Mouse (Mus musculus) kidney, embryonic 16.5 days (tissue): ENCODE measurements around the gene Cmtm6. TPM values are rescaled to one million over a fixed set of nuclear protein-coding genes. Genes with fewer than 3 reads are reported as not detected.

Source experiments
- ATAC-seq: fragments of 200-750 bp; cut with Nextera tagmentation; 2 replicates; pipeline ENCODE4 v1.8.0; 2017; ENCODE audit warnings: moderate TSS enrichment; ENCODE audit not compliant: low FRiP score, low TSS enrichment
- H3K27ac ChIP-seq: fragments of 300-500 bp; sonication (generic); 2 replicates; pipeline ENCODE4 v1.5.1; 2014; ENCODE audit warnings: low read length
- H3K27me3 ChIP-seq: fragments of 300-500 bp; sonication (generic); 2 replicates; pipeline ENCODE4 v1.6.1; 2014; ENCODE audit warnings: low read length, control low read depth, mixed read lengths; ENCODE audit not compliant: insufficient read depth
- H3K36me3 ChIP-seq: fragments of 300-500 bp; sonication (generic); 2 replicates; pipeline ENCODE4 v1.6.1; 2014; ENCODE audit warnings: low read length, control low read depth, mixed read lengths; ENCODE audit not compliant: insufficient read depth
- H3K4me1 ChIP-seq: fragments of 300-500 bp; sonication (generic); 2 replicates; pipeline ENCODE4 v1.6.1; 2014; ENCODE audit warnings: low read length, control low read depth, mixed read lengths; ENCODE audit not compliant: insufficient read depth
- H3K4me2 ChIP-seq: fragments of 300-500 bp; sonication (generic); replicated peaks from 2 replicates; pipeline ENCODE4 v1.6.1; 2014; ENCODE audit warnings: low read depth, low read length
- H3K4me3 ChIP-seq: fragments of 300-500 bp; sonication (generic); 2 replicates; pipeline ENCODE4 v1.5.1; 2014; ENCODE audit warnings: mild to moderate bottlenecking, low read length
- H3K9ac ChIP-seq: fragments of 300-500 bp; sonication (generic); replicated peaks from 2 replicates; pipeline ENCODE4 v1.6.1; 2014; ENCODE audit warnings: low read length
- H3K9me3 ChIP-seq: fragments of 300-500 bp; sonication (generic); 2 replicates; pipeline ENCODE4 v1.6.1; 2016; ENCODE audit warnings: low read length, control low read depth
- WGBS: fragments of 180-500 bp; shearing (Covaris S2); extraction: QIAGEN DNeasy Blood & Tissue Kit; methylation state at CpG from one replicate; pipeline ENCODE4 v1.1.7; 2014; 5-methylcytosine and 5-hydroxymethylcytosine counted together
- polyA plus RNA-seq: library from polyadenylated mRNA; unstranded; fragments of >200 nt; fragmentation: Nextera tagmentation; extraction: Ambion mirVana; gene quantifications from 2 replicates; pipeline ENCODE4 v1.2.1, GENCODE M21; 2015

The Cmtm6 gene
- polyA plus RNA-seq, 1 experiment from 2014 or later = 73.5 TPM

- peaks cover 53% of the 10 kb centered on the region for H3K4me1 ChIP-seq
- H3K9me3 ChIP-seq = peaks cover 2% of the 10 kb centered on the region; the same call in 1 of the 2 replicates
- 64% methylated on average over 6 of the region's 6 CpGs for WGBS
- H3K36me3 ChIP-seq = peaks cover 4% of the 10 kb centered on the region
- ATAC-seq = no peak
- no peaks in the 10 kb centered on the region for H3K27me3 ChIP-seq
- no peak overlapping the region for H3K9ac ChIP-seq
- 0 out of 2 replicates have a peak overlapping the region, but pooled peaks have one; percentile 9 for H3K27ac ChIP-seq
- H3K4me3 ChIP-seq = no peak overlapping the region
- H3K4me2 ChIP-seq = no peak overlapping the region
Observed at GRCm38 (mm10) chr9:114777178-114778046, 46.5 kb downstream of the Cmtm6 start.

DNA sequence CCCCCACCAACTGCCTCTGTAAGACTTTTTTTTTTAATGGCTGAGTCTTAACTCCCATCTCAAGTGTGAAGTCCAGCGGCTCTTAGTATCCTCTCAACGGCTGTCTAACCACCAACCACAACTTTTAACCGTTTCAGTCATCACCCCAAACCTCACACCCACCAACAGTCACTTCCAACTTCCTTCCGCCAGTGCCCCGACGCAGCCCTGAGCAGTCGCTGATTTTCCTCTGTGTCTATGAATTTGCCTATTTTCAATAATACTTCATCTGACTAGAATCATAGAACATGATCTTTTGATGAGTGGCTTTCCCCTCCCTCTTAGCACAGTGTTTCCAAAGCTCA, 47.1 kb downstream of the Cmtm6 start:
- Histone ChIP-seq H3K27ac (no peak overlapping the region), H3K9ac (no peak overlapping the region), H3K36me3 (no peaks in the 10 kb centered on the region), H3K4me3 (no peak overlapping the region), H3K9me3 (no peaks in the 10 kb centered on the region), H3K4me1 (peaks cover 53% of the 10 kb centered on the region), H3K27me3 (no peaks in the 10 kb centered on the region), H3K4me2 (no peak overlapping the region)
- WGBS = 67% methylated on average over 7 of the region's 7 CpGs
- ATAC-seq = no peak

- Histone ChIP-seq H3K36me3 (no peaks in the 10 kb centered on the region), H3K27me3 (no peaks in the 10 kb centered on the region), H3K27ac (no peak overlapping the region), H3K9ac (no peak overlapping the region), H3K4me2 (no peak overlapping the region), H3K4me3 (no peak overlapping the region), H3K4me1 (peaks cover 53% of the 10 kb centered on the region), H3K9me3 (no peaks in the 10 kb centered on the region)
- 86% methylated on average over 7 of the region's 7 CpGs for WGBS
- no peak for ATAC-seq
Observed at GRCm38 (mm10) chr9:114778877-114779276, 48.0 kb downstream of the Cmtm6 start.

DNA sequence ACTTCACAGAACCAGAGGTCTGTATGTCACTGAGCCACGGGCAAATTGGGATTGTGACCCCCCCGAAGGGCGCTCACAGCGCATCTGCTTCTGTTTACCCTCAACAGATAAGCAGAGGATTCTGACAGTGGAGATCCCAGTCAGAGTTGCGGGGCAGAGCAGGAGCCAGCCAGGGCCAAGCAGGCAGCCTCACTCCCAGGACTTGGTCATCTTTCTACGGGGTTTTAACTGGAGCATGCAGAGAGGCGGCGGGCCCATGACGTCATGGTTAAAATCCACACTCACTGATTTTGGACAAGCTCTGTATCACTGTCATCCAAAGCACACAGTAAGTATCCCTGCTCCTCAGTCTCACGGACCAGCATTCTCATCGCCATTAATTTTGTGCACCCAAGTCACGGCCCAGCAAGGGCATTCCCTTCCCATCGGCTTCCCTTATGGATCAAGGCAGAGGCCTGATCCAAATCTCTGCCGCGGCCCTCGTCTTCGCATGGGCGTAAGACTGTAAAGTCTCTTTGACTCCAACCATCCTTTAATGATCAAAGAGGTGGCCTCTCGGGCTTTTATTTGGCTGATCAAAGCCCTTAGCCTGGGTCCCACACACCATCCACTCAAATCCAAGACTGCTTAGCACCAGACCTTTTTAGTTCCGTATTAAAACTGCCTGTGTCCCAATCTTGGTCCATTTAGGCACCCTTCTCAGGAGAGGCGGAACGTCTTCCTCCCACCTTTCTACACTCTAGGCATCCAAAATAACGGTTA, 49.2 kb downstream of the Cmtm6 start:
- H3K27me3 ChIP-seq = no peaks in the 10 kb centered on the region
- H3K4me3 ChIP-seq = peak overlapping the region; percentile 70
- peaks cover 49% of the 10 kb centered on the region for H3K4me1 ChIP-seq
- WGBS = 27% methylated on average over 23 of the region's 23 CpGs
- H3K9ac ChIP-seq = peak overlapping the region; percentile 85
- ATAC-seq = no peak
- H3K4me2 ChIP-seq = peak overlapping the region; percentile 93
- no peaks in the 10 kb centered on the region for H3K36me3 ChIP-seq
- H3K9me3 ChIP-seq = no peaks in the 10 kb centered on the region
- H3K27ac ChIP-seq = peak overlapping the region; percentile 71

GRCm38 (mm10) chr9:114780746-114781525, 50.0 kb downstream of the Cmtm6 start:
- Histone ChIP-seq H3K9ac (peak overlapping the region; percentile 85), H3K4me3 (peak overlapping the region; percentile 70), H3K4me1 (peaks cover 49% of the 10 kb centered on the region), H3K4me2 (peak overlapping the region; percentile 93), H3K9me3 (no peaks in the 10 kb centered on the region), H3K27me3 (no peaks in the 10 kb centered on the region), H3K27ac (peak overlapping the region; percentile 71), H3K36me3 (no peaks in the 10 kb centered on the region)
- ATAC-seq = peak; percentile 59
- under 1% methylated on average over 35 of the region's 38 CpGs for WGBS

GRCm38 (mm10) chr9:114781526-114782212, 50.8 kb downstream of the Cmtm6 start, which contains the start of gene Cmtm7:
TSS of gene Cmtm7 (minus strand) at chr9:114781856.
- Histone ChIP-seq H3K27me3 (no peaks in the 10 kb centered on the region), H3K4me3 (peak within 1 kb of the TSS; percentile 70), H3K9me3 (no peaks in the 10 kb centered on the region), H3K27ac (peak within 1 kb of the TSS; percentile 71), H3K4me2 (peak within 1 kb of the TSS; percentile 93), H3K36me3 (no peaks in the 10 kb centered on the region), H3K4me1 (peaks cover 42% of the 10 kb centered on the region), H3K9ac (peak within 1 kb of the TSS; percentile 85)
- peak; percentile 89 for ATAC-seq
- under 1% methylated on average over 54 of the region's 54 CpGs for WGBS

DNA sequence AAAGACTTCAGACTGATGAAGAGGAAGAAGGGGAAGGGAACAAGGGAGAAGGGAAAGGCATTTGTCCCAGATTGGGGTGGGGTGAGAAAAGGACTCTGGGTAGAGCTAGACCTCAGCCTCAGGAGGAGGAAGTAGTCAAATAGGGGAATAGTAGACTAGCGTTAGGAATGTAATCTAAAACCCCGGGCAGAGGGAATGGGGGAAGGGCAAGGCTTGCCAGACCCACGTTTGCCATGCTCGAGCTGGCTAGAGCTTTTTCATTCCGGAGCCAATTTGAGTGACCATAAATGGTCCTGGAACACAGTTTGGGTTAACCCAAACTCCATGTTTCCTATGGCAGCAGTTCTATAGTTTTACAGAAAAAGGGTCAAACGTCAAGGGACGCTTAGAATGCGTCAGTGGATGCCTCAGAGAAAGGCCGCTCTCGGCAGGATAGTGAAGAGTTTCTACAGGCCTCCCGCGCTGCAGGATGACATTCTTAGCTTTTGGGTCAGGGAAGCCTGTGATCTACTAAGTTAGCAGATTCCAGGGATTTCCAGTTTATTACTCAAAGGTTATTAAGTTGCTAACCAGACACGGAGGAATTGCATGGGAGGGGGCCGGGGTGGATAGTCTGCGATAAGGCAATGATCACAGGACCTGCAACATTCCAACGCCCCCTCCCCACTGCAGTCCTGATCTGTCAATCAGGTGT, 54.7 kb downstream of the Cmtm6 start:
- Histone ChIP-seq H3K4me3 (no peak overlapping the region), H3K4me1 (peaks cover 17% of the 10 kb centered on the region), H3K4me2 (peak overlapping the region; percentile 22; the same call in 1 of the 2 replicates), H3K27me3 (no peaks in the 10 kb centered on the region), H3K9ac (no peak overlapping the region; the same call in 1 of the 2 replicates), H3K36me3 (no peaks in the 10 kb centered on the region), H3K9me3 (no peaks in the 10 kb centered on the region), H3K27ac (peak overlapping the region; percentile 28; the same call in 1 of the 2 replicates)
- 13% methylated on average over 16 of the region's 16 CpGs for WGBS
- ATAC-seq = no peak

DNA sequence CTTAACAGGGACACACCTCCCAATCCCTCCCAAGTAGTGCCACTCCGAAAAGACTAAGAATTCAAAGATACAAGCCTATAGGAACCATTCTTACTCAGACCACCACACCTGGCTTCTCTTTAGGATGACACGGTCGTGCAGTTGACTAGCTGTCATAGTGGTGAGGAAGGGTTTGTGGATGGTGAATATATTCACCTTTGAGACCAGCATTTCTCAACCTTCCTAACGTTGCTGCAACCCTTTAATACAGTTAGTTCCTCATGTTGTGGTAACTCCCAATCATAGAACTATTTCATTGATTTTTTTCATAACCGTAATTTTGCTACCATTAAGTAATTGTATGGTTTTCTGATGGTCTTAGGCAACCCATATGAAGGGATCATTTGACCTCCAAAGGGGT, 56.2 kb downstream of the Cmtm6 start:
- H3K36me3 ChIP-seq = no peaks in the 10 kb centered on the region
- no peak for ATAC-seq
- peaks cover 13% of the 10 kb centered on the region; the same call in 1 of the 2 replicates for H3K4me1 ChIP-seq
- no peak overlapping the region for H3K4me2 ChIP-seq
- WGBS = 94% methylated on average over 5 of the region's 5 CpGs
- no peak overlapping the region for H3K9ac ChIP-seq
- H3K9me3 ChIP-seq = no peaks in the 10 kb centered on the region
- H3K4me3 ChIP-seq = no peak overlapping the region
- H3K27ac ChIP-seq = no peak overlapping the region
- no peaks in the 10 kb centered on the region for H3K27me3 ChIP-seq
